Mouse (Mus musculus) spleen, adult 2 months (tissue): Measurements from ENCODE around the gene Phgr1.

Experiments
- CTCF ChIP-seq: fragments of 200-500 bp; IDR thresholded peaks from 2 replicates; pipeline ENCODE4 v1.5.1; 2011; ENCODE audit warnings: mild to moderate bottlenecking, inconsistent platforms; ENCODE audit not compliant: insufficient read depth, insufficient read length, insufficient replicate concordance; ENCODE audit errors: extremely low read depth
- POLR2A ChIP-seq: fragments of 200-500 bp; IDR thresholded peaks from 2 replicates; pipeline ENCODE4 v1.6.1; 2011; ENCODE audit warnings: low read depth, low read length, inconsistent platforms

DNA sequence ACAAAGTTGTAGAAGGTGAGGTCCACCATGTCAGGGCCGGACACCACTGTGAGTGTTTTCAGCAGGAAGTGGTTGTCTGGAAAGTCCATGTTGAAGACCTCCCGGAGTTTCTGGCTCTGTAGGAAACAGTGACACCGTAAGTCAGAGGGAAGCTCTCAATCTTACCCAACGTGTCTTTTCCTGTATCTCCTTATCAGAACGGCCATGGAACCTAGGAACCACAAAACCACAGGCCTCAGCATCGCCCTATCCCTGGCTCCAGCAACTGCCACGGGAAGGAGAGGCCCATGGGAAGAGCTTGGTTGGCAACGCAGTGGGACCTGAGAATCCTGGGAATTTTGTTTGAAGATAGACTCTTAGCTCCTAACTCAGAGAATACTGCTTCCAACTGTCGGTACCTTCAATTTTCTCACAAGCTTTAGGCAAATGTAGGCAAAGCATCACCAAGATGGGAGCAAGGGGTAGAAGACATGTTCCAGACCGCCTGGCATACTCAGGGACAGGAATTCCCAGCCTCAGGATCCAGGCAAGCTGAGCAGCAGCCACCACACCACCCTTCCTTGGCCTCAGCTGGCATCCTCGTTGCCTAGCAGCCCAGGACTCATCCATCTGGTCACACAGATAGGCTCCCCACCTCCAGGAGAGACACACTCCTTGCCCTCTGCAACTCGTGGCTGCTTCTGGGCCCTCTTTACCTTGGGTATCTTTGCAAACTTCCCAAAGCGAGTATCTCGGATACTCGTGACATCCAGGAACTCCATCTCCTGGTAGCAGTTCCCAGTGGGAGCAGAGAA lies 48.7 kb upstream of the Phgr1 start:
- TF ChIP-seq POLR2A, result no peak
- no peak for TF ChIP-seq CTCF
